Mouse (Mus musculus): ENCODE measurements around the gene BC025446.

BC025446 gene

DNA sequence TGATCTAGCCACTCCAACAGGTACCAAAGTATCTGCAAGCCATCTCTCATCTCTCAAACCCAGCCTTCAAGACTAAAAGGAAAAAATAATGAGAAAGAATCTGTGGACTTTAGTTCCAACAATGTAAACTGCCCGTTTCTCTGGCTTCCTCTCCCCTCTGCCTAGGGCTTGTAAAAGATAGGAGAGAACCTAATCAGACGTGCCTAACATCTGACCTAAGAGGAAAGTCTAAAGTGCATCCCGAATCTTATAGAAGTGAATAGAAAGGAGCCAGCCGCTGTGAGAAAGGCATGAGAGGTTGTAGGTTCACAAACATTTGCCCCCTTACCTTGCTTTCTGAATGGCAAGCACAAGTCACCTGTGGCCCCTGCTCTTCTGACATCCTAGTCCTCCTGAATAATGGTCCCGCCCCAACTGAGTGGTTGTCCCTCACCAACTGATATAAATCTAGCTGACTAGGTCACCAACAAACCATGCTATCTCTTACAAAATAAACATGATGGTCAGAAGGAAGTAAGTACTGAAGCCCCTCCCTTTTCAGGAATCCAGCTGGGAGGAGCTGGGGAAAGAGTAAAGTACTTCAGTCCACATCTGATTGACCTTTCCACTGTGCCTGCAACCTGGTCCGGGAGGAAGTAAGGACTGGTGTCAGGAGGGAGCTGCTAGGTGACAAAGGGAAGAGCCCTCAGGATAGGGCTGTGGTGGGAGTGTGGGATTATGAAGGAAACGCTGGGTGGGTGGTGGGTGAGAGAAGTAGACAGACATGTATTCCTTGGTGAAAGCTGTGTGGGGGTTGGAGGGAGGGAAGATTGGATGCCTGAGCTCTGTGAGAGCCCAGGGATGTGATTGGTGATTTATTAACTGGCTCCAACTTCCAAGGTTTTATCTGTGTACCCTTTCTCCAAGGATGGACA is at the start of gene BC025446:
Gene BC025446, plus strand, starts transcription at position 599 of the 914 bp plus-strand sequence.
- DNase-seq = no peak

DNA sequence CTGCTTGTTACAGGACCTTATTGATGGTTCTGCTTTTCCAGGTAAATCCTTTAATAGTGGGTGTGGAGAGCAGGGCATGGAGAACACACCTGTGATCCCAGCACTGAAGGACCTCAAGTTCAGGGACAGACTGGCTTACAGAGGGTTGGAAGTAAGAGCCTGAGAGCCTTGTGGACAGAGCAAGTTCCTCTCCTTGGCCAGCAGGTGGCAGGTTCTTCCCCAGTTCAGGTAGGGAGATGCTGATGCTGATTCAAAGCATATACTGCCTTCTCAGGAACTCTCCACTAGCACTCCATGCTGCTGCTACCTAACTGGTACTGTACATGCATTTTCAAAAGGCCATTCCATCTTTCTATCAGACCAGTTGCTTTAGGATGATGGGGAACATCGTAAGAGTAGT is 40.7 kb upstream of the BC025446 start:
- peak; percentile 30 for DNase-seq

DNA sequence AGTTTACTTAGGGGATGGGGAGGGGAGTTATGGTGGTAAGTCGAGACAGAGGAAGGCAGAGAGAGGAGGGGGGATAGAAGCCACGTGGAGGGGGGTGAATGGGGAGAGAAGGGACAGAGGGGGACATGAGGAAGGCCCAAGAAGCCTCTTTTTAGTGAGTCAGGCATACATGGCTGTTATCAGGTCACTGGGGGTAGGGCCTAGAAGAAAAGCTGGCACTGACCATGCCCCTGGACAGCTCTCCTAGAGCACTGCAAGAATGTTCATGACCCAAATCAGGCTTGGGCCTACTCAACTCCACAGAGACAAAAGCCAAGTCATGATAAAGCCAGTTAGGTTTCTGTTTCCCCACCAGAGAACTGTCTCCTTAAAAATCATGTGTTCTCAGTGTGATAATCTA is 29.9 kb upstream of the BC025446 start:
- DNase-seq = no peak

DNA sequence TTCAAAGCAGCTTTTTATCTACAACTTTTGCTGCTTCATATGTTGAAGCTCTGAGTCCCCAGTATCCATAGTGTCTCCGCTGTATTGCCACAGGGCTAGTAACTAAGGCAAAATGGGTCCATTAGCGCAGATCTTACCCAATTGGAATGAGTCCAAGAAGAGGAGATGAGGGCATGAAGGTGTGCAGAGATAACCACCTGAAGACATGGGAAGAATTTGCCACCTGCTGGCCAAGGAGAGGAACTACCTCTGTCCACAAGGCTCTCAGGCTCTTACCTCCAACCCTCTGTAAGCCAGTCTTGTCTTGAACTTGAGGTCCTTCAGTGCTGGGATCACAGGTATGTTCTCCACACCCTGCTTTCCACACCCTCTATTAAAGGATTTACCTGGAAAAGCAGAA is 27.1 kb upstream of the BC025446 start:
- peak; percentile 7 for DNase-seq

DNA sequence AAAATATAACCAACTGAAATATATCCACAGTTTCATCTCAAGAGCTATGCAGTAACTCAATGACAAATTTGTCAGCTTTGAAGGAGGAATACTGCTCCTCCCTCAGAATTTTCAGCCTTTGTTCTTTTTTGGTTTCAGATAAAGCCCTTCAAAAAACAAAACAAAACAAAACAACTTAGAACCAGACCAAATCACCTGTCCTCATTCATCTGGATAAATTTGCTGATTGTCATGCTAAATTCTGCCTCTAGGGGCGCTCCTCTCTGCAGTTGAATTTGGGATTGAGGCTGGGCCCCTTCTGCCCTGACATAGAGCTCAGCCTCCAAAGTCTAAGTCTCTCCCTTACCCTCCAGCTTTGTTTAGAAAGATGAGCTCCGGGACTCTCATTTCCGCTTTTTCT is 25.6 kb upstream of the BC025446 start:
- peak; percentile 5 for DNase-seq

DNA sequence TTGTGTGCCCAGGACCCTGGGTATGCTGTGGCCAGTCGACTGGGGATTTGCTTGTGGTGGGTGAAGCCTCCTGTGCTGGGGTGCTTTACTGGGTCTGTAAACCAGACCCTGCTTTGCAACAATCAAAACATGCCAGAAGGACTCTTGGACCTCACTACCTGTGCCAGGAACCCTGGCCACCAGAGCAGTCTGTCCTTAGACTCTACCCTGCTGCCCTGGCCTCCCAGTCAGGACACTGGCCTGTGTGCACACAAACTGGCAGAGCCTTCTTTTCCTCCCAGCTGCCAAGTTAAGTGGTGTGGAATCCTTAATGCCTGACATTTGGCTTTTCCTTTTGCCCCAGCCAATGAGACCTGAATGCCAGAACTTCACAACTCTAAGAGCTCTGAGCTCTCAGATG is 655 bp downstream of the BC025446 start:
- no peak for DNase-seq

DNA sequence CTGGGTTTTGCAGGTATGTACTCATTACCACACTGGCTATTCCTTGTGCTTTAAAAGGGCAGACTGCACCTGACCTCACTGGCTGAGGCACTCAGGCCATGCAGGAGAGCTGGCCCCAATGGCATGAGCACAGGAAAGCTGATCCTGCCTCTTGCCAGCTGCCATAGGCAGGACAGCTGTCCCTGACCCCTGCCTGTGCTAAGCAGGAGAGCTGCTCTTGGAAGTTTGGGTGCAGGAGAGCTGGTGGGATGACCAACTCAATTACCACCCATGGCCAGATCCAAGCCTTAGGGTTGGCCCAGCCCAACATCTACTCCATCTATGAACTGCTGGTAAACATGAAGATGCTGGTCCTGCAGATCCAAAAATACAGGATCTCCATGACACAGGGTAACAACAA is 5.8 kb downstream of the BC025446 start:
- DNase-seq = no peak

DNA sequence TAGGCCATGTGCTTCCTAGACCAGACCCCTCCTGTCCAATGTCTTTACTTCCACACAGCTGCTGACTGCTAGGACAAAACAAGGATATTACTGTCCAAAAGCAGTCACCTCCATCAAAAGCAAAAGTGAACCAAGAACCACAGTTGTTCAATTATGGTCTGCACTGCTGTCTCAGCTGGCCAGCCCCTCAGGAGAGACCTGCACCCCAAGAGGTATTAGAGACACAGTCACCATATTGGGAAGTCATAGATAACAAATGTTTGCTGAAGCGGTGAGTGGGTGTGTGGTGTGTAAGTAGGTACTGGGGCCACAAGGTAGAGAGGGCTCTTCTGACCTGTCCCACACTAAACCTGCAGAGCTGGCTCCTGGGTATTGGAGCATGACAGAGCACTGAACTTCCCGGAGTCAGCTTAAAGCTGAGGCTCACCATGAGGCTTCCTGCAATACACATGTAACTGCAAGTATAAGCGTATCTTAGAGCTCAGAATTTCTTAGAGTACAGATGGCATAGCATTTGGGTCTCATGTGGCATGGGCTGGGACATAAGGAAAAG is 21.6 kb downstream of the BC025446 start:
- no peak for DNase-seq

DNA sequence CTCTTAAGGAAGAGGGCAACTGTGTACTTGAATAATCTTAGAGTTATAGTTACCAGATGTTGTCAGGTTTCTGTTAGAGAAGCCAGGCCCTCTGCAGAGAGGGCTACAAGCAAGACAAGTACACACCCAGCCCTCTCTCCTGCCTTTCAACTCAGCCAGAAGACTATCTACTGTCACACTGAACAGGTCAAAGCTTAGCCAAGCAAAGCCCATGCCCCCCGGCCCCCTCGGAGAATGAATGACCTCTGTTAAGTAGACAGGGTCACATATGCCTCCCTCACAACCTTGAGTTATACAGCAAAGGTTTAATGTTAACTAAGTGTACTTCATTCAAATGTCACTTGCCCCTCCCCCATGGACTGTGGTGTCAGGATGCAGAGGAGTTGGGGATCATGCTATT is 24.4 kb downstream of the BC025446 start:
- DNase-seq = no peak

DNA sequence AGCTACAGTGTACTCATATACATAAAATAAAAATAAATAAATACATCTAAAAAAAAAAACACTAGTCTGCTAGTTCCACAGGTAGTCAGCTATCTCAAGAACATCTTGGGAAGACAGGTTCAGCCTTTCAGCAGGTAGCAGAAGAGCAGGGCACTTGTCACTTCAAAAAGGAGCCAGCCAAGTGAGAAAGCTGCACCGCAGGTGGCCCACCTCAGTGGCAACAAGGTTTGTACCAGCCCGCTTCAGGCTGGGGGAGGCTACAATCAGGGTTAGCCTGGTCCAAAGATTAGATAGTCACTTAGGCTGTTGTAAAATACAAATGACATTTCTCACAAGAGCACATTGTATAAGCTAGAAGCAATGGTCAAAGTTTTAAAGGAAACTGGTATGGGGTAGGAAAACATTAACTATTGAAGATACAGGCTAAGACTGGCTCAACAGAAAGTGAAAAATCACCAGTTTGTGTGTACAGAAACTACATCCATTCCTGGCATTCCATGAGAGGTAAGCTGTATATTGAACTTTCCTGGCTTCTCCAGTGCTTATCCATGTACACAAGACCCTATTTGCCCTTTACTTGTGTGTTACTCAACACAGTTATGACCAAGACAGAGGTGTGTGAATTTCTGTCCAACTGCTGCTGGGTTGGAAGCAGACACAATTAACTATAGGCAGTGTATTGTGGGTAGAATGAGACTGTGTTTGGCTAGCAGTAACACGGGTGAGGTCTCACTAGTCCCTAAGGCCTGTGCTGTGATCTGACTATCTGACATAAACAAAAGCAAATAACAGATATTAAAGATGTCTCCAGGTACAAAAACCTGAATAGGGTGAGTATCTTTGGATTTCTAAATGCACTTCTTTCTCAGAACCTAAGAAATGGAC is 26.8 kb downstream of the BC025446 start:
- no peak for DNase-seq

DNA sequence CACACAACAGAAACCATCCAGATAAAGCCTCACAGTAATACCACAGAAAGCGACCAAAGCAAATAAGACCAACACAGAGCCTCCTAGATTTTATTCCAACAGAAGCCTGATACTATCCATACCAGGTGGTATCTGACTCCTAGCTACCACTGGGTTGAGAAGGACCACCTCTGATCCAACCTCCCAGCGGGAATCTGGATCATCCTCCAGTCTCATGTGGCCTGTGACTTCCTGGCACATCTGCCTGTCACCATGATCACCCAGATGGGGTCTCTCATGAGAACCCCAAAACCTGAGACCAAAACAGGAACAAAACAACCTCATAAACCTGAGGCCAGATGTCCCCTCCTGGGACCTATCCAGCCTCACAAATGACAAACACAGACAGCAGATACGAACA is 38.5 kb downstream of the BC025446 start:
- DNase-seq = no peak

DNA sequence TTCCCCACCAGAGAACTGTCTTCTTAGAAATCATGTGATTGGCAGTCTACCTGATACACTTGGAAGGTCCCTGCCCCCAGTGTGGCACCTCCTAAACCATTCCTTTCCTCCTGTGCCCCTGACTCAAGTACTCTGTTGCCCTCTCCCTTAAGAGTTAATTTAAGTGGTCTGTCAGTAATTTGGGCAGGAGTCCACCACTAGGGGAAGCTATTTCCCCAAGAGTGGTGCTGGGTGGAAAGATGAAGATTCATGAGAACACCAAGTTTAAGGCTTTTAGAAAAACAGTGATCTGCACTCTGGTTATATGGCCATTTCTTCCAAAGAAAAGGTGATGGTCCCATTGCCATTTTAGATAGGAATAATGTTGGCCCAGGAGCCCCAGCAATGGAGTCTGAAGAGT is 49.7 kb downstream of the BC025446 start:
- DNase-seq = no peak

DNA sequence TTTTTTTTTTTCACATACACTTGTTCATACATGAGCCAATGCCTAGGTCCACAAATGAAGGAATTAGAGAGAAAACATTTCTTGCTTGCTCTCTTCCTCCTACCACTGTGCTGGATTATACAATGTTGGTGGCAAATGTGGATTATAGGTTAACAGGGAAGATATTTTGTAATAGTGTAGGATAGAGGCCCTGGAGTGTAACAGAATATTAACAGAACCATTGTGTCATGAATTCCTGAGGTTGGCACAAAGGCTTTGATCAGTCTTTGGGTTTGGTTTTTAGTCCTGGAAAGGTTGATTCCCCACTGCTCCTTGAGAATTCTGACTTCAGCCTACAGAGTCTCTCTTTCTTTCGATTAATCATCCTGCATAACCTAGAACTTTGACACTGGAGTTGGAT is 50.5 kb downstream of the BC025446 start:
- DNase-seq = no peak

DNA sequence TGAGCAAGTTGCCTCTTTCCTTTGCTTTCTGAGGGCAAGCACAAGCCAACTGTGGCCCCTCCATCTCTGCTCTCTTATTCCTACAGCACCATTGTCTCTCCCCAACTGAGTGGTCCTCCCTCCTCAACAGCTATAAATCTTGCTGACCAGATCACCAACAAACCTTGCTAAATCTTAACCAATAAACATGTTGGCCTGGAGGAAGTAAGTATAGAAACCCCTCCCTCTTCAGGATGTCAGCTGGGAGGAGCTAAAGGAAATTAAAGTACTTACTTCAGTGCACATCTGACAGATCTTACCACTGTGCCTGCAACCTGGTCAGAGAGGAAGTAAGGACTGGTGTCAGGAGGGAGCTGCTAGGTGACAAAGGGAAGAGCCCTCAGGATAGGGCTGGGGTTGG is 51.9 kb downstream of the BC025446 start, which contains the start of gene Ly6f:
Gene Ly6f, plus strand, starts transcription at position 301 of the 400 bp plus-strand sequence.
- DNase-seq = no peak

DNA sequence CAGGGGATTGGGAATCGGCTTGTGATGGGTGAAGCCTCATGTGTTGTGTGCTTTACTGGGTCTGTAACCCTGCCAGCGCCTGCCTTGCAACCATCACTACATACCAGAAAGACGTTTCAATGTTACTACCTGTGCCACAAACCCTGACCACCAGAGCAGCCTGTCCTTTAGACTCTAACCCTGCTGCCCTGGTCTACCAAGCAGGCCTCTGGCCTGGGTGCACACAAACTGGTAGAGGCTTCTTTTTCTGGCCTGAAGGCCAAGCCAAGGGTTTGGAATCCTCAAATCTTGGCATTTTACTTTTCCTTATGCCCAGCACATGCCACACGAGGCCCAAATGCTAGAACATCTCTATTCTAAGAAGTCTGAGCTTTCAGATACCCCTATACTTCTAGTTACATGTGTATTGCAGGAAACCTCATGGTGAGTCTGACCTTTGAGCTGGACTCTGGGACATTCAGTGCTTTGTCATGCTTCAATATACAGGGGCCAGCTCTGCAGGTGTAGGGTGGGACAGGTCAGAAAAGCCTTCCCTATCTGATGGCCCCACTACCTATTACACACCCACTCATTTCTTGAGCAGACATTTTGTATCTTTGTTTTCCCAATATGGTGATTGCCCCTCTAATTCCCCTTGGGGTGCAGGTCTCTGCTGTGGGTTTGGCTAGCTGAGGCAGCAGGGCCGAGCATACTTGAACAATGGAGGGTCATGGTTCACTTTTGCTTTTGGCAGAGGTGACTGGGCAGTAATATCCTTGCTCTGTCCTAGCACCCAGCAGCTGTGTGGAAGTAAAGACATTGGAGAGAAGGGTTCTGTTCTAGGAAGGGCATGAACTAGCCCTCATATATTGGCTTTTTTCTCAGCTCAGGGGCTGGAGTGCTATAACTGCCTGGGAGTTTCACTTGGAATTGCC is 53.0 kb downstream of the BC025446 start:
- DNase-seq = no peak

DNA sequence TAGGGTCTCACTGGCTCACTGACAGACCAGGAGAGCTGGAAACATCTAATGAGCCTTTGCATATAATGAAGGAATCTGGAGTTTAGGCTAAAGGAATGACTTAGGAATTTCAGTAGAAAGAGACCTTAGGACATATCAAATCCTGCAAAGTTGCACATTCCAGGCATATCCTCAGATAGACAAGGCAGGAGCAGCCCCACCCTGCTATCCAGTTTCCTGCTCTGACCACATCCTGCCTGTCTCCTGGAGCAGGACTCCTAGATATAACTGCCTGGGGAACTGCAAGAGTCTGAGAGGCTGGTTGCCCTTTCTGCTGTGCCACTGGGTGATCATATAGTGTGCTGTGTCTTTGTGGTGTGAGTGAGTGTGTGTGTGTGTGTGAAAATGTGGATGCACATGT is 54.0 kb downstream of the BC025446 start:
- no peak for DNase-seq

DNA sequence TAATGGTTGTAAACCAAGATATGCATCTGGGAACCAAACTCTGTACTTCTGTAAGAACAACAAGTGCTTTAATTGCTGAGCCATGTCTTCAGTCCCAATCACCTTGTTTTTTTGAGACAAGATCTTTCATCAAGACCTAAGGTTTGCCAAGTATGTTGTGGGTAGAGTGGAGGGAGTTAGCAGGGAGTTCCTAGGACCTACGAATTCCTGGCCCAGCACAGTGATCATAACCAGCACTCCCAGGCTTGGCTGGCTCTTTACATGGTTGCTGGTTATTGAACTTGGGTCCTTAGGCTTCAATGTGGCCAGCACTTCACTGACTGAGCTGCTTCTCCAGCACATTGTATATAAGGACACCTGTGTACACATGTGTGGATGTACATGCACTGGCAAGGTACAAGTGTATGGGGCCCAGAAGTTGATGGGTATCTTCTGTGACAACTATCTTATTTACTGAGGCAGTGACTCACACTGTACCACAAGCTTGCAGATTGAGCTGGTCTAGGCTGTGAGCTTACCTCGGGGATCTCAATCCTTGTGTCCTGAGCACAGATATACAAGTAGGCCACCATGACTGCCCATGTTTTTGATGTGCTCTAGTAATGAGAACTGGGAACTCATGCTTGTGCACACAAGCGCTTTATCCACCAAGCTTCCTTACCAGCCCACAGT is 54.7 kb downstream of the BC025446 start:
- DNase-seq = no peak

DNA sequence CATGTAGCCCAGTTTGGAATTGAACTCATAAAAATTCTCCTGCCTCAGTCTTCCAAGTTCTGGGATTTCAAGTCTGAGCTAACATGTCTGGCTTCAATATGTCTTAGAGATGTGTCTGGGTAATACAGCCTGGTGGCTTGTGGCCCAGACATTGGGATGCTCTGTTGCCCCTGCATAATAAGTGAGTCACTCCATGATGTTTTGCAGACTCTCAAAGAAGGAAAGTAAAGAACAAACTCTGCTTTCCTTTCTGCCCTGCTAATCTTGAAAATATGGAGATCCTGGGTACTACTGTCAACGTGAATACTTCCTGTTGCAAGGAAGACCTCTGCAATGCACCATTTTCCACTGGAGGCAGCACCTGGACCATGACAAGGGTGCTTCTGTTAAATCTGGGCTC is 55.2 kb downstream of the BC025446 start:
- no peak for DNase-seq

DNA sequence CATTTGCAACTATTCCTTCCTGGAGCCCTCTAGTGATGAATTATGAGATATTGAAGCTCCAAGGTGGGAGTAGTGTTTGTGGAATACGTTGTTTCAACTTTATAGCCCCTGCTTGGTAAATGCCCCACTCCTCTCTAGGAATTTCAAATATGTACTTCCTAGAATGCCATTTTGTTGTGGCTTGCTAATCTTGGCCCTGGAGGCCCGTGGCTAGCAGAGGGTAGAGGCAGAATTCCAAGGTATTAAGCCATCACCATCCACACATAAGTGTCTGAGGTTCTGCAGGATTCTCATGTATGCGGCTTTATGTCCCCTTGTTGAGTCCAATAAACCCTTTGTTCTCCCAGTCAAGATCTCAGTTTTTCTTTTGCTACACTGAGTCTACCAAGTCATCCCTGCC is 55.7 kb downstream of the BC025446 start:
- no peak for DNase-seq

All from lung, postnatal 10 days (tissue).